Mouse (Mus musculus): Measurements from ENCODE around the gene Srpk2. TPM values are rescaled to one million over a fixed set of nuclear protein-coding genes. Genes with fewer than 3 reads are reported as not detected.
"Not testable (repeated sequence)": the region's sequence is repeated elsewhere in the genome, so short reads cannot be mapped to it uniquely, and the experiment has no call there.

The Srpk2 gene
- total RNA-seq, 2 experiments from 2014 or later = 142 to 149 TPM

DNA sequence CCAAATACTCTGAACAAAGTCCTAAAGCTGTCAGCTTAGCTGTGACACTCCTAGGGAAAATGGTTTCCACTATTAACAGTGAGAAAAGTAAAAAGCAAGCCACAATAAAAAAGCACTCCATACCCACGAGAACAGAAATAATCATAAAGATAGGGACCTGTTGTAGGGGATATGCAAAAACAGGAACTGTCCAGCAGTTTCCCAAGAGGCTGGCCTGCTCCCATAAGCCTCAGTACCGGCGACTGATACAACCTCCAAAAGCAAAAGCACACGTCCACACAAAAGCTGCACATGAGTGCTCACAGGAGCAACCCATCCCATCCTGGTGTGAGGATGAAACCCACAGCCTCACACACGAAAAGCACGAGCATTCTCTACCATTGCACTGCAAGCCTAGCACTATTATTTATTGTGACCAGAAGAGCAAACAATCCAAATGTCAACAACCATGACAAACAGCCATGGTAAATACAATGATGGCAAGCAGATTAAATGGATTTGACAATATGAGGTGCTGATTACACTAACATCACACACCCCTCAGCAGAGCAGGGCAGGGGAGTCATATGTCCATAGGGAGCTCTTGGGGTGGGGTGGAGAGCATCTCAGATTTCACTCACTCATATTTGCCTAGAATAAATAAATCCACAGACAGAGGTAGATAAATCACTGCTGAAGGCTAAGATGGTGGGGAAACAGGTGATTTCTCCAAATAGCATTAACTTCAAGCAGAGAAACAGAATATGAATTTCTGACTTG, 107.9 kb downstream of the Srpk2 start:
- DNase-seq (ENCODE audit: extremely low spot score in 1 of 2, low spot score in 1 of 2) = no peak

DNA sequence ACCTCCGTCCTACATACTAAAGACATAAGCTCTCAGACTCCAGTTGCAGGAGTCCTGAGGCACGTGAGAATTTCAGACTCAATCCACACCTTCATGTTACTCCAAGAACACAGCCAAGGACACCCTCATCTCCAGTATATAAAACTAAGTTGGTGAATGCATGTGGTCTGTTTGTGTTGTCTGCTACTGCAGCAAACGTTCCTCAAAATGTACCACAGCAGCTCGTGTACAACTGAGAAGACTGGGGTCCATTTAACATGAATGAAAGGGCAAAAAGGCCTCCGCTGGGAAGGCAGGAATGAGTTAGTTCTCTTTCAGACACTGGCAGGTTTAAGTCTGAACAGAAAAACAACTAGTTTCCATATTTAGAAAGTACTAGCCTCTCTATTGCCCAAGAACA, 110.5 kb downstream of the Srpk2 start:
- no peak for DNase-seq (ENCODE audit: extremely low spot score in 1 of 2, low spot score in 1 of 2)

- no peak for DNase-seq (ENCODE audit: extremely low spot score in 1 of 2, low spot score in 1 of 2)
These were observed 116.2 kb downstream of the Srpk2 start for GRCm38 (mm10) chr5:23568188-23568587.

DNA sequence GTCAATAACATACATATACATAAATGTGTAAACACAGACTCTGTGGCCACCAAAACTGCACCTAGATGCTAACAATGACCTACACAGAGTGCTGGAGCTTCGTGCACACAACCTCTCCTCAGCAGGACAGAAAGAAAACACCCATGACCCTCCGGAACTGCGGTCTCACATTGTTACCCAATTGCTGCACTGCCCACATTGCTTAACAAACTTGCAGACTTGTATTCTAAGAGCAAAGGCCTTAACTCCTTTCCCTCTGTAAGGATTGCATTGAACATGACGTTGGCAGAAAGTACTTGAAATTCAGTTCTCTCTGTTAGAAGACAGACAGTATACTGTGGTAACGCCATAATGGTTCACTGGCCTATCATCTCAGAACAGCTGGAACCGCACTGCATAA, 118.0 kb downstream of the Srpk2 start:
- no peak for DNase-seq (ENCODE audit: extremely low spot score in 1 of 2, low spot score in 1 of 2)

GRCm38 (mm10) chr5:23562278-23563060, 121.9 kb downstream of the Srpk2 start:
- no peak for DNase-seq (ENCODE audit: extremely low spot score in 1 of 2, low spot score in 1 of 2)

DNA sequence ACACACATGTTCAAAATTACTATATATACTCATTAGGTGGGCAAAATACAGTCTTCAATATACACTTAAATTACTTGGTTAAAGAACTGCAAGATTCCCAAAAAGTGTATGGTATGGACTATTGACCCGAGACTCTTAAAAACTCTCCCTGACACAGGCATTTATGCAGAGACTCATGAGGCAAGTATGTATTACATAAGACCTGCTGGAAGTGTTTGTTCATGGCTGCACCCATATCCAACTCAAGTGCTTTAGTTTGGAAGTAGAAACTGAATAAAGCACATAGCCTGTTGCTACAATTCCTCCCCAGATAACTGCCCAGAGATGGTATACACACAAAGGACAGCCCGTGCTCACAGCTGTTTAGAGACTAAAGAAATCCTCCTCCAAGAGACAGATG, 123.2 kb downstream of the Srpk2 start:
- no peak for DNase-seq (ENCODE audit: extremely low spot score in 1 of 2, low spot score in 1 of 2)

DNA sequence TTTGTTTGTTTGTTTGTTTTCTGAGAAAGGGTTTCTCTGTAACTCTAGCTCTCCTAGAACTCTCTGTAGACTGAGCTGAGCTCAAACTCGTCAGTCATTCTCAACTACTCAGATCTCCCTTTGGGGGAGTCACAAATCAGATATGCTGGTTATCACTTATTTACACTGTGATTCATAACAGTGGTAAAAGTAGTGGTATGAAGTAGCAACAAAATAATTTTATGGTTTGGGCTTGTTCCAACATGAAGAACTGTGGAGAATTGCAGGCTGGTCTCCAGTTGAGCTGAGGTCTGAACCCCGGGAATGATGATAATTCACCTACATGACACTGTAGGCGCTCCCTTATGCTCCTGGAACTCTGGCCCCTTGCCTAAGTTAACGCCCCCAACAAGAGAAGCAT, 124.2 kb downstream of the Srpk2 start:
- DNase-seq (ENCODE audit: extremely low spot score in 1 of 2, low spot score in 1 of 2) = no peak

GRCm38 (mm10) chr5:23556007-23556770, 128.2 kb downstream of the Srpk2 start:
- no peak for DNase-seq (ENCODE audit: extremely low spot score in 1 of 2, low spot score in 1 of 2)

- not testable (repeated sequence) for DNase-seq (ENCODE audit: extremely low spot score in 1 of 2, low spot score in 1 of 2)
These were observed 131.1 kb downstream of the Srpk2 start for GRCm38 (mm10) chr5:23553338-23553737.

DNA sequence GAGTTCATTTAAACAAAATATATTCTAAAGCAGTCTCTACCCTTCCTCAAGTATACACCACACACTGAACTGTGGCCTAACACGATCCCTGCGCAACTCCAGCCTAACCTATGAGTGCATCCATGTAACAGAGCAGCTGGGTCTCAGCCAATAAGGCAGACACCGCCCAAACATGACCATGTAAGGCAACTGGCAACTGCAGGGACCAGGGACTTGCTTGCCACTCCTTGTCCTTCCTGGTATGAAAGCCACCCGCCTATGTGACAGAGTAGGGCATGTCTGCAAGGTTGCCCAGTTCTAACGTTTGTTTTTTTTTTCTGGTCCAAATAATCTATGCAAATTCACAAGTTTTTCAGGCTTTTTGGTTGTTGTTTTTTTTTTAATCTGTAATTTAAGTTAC, 132.7 kb downstream of the Srpk2 start:
- DNase-seq (ENCODE audit: extremely low spot score in 1 of 2, low spot score in 1 of 2) = no peak

- no peak for DNase-seq (ENCODE audit: extremely low spot score in 1 of 2, low spot score in 1 of 2)
These were observed 148.7 kb downstream of the Srpk2 start for GRCm38 (mm10) chr5:23535692-23536091.

- DNase-seq (ENCODE audit: extremely low spot score in 1 of 2, low spot score in 1 of 2) = no peak
These were observed 152.8 kb downstream of the Srpk2 start for GRCm38 (mm10) chr5:23531541-23532096.

GRCm38 (mm10) chr5:23531100-23531499, 153.3 kb downstream of the Srpk2 start:
- no peak for DNase-seq (ENCODE audit: extremely low spot score in 1 of 2, low spot score in 1 of 2)

- no peak for DNase-seq (ENCODE audit: extremely low spot score in 1 of 2, low spot score in 1 of 2)
These were observed 159.8 kb downstream of the Srpk2 start for GRCm38 (mm10) chr5:23524621-23525020.

GRCm38 (mm10) chr5:23523936-23524335, 160.5 kb downstream of the Srpk2 start:
- DNase-seq (ENCODE audit: extremely low spot score in 1 of 2, low spot score in 1 of 2) = no peak

DNA sequence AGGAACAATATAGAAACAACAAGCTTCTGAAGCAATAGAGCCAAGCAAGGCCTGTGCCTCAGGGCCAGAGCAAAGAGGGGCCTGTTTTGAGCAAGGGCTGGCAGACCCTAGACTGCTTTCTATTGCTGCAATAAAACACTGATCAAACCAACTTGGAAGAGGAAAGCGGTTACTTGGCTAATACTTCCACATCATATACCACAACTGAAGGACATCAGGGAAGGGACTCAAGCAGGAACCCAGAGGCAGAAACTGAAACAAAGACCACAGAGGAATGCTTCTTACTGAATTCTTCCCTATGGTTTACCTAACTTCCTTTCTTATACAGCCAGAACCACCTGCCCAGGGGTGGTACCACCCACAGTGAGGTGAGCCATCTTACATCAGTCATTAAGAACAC, 162.8 kb downstream of the Srpk2 start:
- no peak for DNase-seq (ENCODE audit: extremely low spot score in 1 of 2, low spot score in 1 of 2)

GRCm38 (mm10) chr5:23519679-23520078, 164.7 kb downstream of the Srpk2 start:
- no peak for DNase-seq (ENCODE audit: extremely low spot score in 1 of 2, low spot score in 1 of 2)

DNA sequence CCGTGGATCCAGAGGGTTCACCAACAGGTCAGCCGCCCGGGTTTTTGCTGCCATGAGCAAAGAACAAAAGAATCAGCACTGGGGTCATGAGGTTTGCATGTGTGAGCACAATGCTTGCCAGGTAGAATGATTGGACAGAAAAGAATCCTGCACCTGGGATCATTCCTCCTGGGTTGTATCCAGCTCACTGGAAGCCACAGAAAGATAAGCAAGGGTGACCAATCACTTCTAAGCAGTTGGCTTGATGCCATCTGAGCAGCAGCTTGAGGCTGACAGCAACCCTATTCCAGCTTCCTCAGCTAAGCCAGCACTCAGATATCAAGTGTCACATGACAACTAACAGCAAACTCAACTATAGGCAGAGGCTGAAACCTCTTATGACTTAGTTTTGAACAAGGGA, 165.7 kb downstream of the Srpk2 start:
- DNase-seq (ENCODE audit: extremely low spot score in 1 of 2, low spot score in 1 of 2) = no peak

GRCm38 (mm10) chr5:23517839-23518238, 166.6 kb downstream of the Srpk2 start:
- no peak for DNase-seq (ENCODE audit: extremely low spot score in 1 of 2, low spot score in 1 of 2)

DNA sequence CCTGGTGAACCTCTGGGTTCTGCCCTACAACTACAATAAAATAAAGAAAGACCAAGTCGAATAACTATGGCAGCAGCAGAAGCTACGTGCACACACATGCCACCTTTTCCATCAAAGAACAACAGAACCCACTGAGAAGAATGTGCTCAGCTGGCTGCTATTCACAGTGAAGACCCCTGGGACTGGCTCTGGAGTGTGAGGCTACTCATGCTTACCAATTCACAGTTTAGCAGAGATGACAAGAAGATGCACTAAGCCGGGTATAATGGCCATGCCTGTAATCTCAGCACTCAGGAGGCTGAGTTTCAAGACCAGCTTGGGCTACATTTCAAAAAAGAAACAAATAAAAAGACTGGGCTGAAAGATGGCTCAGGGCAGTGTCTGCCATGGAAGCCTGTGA, 167.5 kb downstream of the Srpk2 start:
- no peak for DNase-seq (ENCODE audit: extremely low spot score in 1 of 2, low spot score in 1 of 2)

DNA sequence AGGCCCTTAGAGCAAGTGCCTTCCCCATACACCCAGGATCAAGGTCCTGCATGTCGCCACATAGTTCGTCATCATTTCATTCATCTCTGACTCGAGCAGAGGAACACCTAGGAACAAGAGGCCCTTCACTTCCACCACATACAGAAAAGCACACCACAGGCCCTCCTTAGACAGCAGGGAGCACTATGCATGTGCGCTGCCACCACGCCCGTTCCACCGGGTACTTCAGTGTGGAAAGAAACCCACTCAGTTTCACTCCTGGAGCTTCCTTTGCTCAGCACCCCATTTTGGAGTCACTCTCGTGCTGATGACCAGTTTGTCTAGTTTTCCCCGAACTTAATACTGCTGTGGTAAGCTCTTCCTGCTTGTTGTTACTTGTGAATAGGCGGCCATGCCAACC, 169.4 kb downstream of the Srpk2 start:
- no peak for DNase-seq (ENCODE audit: extremely low spot score in 1 of 2, low spot score in 1 of 2)
